Mouse (Mus musculus): ENCODE measurements around the gene Stk40. TPM values are rescaled to one million over a fixed set of nuclear protein-coding genes. Genes with fewer than 3 reads are reported as not detected.
A peak's percentile ranks its signal among the peaks of the same experiment; 100 is the strongest.

Stk40 gene
- polyA plus RNA-seq, 1 experiment from 2014 or later = 38.0 TPM

- Histone ChIP-seq H3K4me1 (ENCODE audit: insufficient read depth) (peaks cover 10% of the 10 kb centered on the region), H3K27me3 (ENCODE audit: insufficient read depth, low read length) (no peaks in the 10 kb centered on the region), H3K27ac (ENCODE audit: low read depth) (peak overlapping the region; percentile 93), H3K4me3 (ENCODE audit: low read depth, low read length) (peak overlapping the region; percentile 71), H3K9ac (peak overlapping the region; percentile 76), H3K9me3 (ENCODE audit: low read depth, low read length) (no peaks in the 10 kb centered on the region), H3K36me3 (ENCODE audit: insufficient read depth) (peaks cover 18% of the 10 kb centered on the region), H3K4me2 (peak overlapping the region; percentile 92)
- no peak for ATAC-seq (ENCODE audit: insufficient read depth)
- 8% methylated on average over 42 of the region's 42 CpGs for WGBS
- TF ChIP-seq CTCF (IDR thresholded peaks at IDR 0.05; ENCODE audit: low read depth) = no peak
- no peak for DNase-seq
Observed at GRCm38 (mm10) chr4:126149041-126149676, 45.4 kb downstream of the Stk40 start.

- TF ChIP-seq CTCF (IDR thresholded peaks at IDR 0.05; ENCODE audit: low read depth) = no peak
- Histone ChIP-seq H3K36me3 (ENCODE audit: insufficient read depth) (peaks cover 18% of the 10 kb centered on the region), H3K9ac (peak overlapping the region; percentile 76), H3K9me3 (ENCODE audit: low read depth, low read length) (no peaks in the 10 kb centered on the region), H3K4me1 (ENCODE audit: insufficient read depth) (peaks cover 10% of the 10 kb centered on the region), H3K27ac (ENCODE audit: low read depth) (peak overlapping the region; percentile 93), H3K27me3 (ENCODE audit: insufficient read depth, low read length) (no peaks in the 10 kb centered on the region), H3K4me2 (peak overlapping the region; percentile 92), H3K4me3 (ENCODE audit: low read depth, low read length) (peak overlapping the region; percentile 71)
- WGBS = 12% methylated on average over 10 of the region's 10 CpGs
- ATAC-seq (ENCODE audit: insufficient read depth) = peak; percentile 0
- DNase-seq = no peak
Observed at GRCm38 (mm10) chr4:126149798-126150197, 46.0 kb downstream of the Stk40 start.

- H3K4me1 ChIP-seq (ENCODE audit: insufficient read depth) = peaks cover 14% of the 10 kb centered on the region
- ATAC-seq (ENCODE audit: insufficient read depth) = peak; percentile 83
- H3K9ac ChIP-seq = peak overlapping the region; percentile 5; the same call in 1 of the 2 replicates
Observed at GRCm38 (mm10) chr4:126150297-126150948, 46.7 kb downstream of the Stk40 start.

GRCm38 (mm10) chr4:126150949-126151320 lies 47.2 kb downstream of the Stk40 start:
- WGBS = 41% methylated on average over 6 of the region's 6 CpGs
- no peaks in the 10 kb centered on the region for H3K27me3 ChIP-seq (ENCODE audit: insufficient read depth, low read length)

More at GRCm38 (mm10) chr4:126150297-126150948, 46.7 kb downstream of the Stk40 start:
- Histone ChIP-seq H3K27ac (ENCODE audit: low read depth) (peak overlapping the region; percentile 93), H3K27me3 (ENCODE audit: insufficient read depth, low read length) (no peaks in the 10 kb centered on the region), H3K36me3 (ENCODE audit: insufficient read depth) (peaks cover 18% of the 10 kb centered on the region), H3K4me3 (ENCODE audit: low read depth, low read length) (peak overlapping the region; percentile 71), H3K9me3 (ENCODE audit: low read depth, low read length) (no peaks in the 10 kb centered on the region), H3K4me2 (peak overlapping the region; percentile 92)
- 16% methylated on average over 16 of the region's 16 CpGs for WGBS
- no peak for TF ChIP-seq CTCF (IDR thresholded peaks at IDR 0.05; ENCODE audit: low read depth)
- DNase-seq = peak; percentile 94

GRCm38 (mm10) chr4:126151701-126152440 lies 48.1 kb downstream of the Stk40 start:
- Histone ChIP-seq H3K9me3 (ENCODE audit: low read depth, low read length) (no peaks in the 10 kb centered on the region), H3K27me3 (ENCODE audit: insufficient read depth, low read length) (no peaks in the 10 kb centered on the region), H3K4me1 (ENCODE audit: insufficient read depth) (peaks cover 21% of the 10 kb centered on the region), H3K27ac (ENCODE audit: low read depth) (no peak overlapping the region), H3K4me3 (ENCODE audit: low read depth, low read length) (no peak overlapping the region), H3K9ac (no peak overlapping the region), H3K36me3 (ENCODE audit: insufficient read depth) (peaks cover 18% of the 10 kb centered on the region), H3K4me2 (no peak overlapping the region)
- ATAC-seq (ENCODE audit: insufficient read depth) (no peak), DNase-seq (no peak)
- WGBS = 80% methylated on average over 16 of the region's 16 CpGs
- TF ChIP-seq CTCF (IDR thresholded peaks at IDR 0.05; ENCODE audit: low read depth) = no peak

More at GRCm38 (mm10) chr4:126150949-126151320, 47.2 kb downstream of the Stk40 start:
- H3K9ac ChIP-seq = peak overlapping the region; percentile 5; the same call in 1 of the 2 replicates
- H3K9me3 ChIP-seq (ENCODE audit: low read depth, low read length) = no peaks in the 10 kb centered on the region
- peak overlapping the region; percentile 93 for H3K27ac ChIP-seq (ENCODE audit: low read depth)
- H3K4me3 ChIP-seq (ENCODE audit: low read depth, low read length) = peak overlapping the region; percentile 71
- no peak for TF ChIP-seq CTCF (IDR thresholded peaks at IDR 0.05; ENCODE audit: low read depth)
- H3K36me3 ChIP-seq (ENCODE audit: insufficient read depth) = peaks cover 18% of the 10 kb centered on the region
- peak overlapping the region; percentile 92 for H3K4me2 ChIP-seq
- DNase-seq = no peak
- no peak for ATAC-seq (ENCODE audit: insufficient read depth)
- H3K4me1 ChIP-seq (ENCODE audit: insufficient read depth) = peaks cover 19% of the 10 kb centered on the region

GRCm38 (mm10) chr4:126152864-126153263 lies 49.1 kb downstream of the Stk40 start:
- Histone ChIP-seq H3K4me3 (ENCODE audit: low read depth, low read length) (no peak overlapping the region), H3K4me1 (ENCODE audit: insufficient read depth) (peaks cover 21% of the 10 kb centered on the region), H3K27me3 (ENCODE audit: insufficient read depth, low read length) (no peaks in the 10 kb centered on the region), H3K9me3 (ENCODE audit: low read depth, low read length) (no peaks in the 10 kb centered on the region), H3K36me3 (ENCODE audit: insufficient read depth) (peaks cover 18% of the 10 kb centered on the region), H3K4me2 (no peak overlapping the region), H3K9ac (no peak overlapping the region), H3K27ac (ENCODE audit: low read depth) (no peak overlapping the region)
- no peak for ATAC-seq (ENCODE audit: insufficient read depth)
- DNase-seq = no peak
- 48% methylated on average over 14 of the region's 14 CpGs for WGBS
- TF ChIP-seq CTCF (IDR thresholded peaks at IDR 0.05; ENCODE audit: low read depth) = no peak

- no peaks in the 10 kb centered on the region for H3K27me3 ChIP-seq (ENCODE audit: insufficient read depth, low read length)
- H3K27ac ChIP-seq (ENCODE audit: low read depth) = peak overlapping the region; percentile 81
- no peak overlapping the region for H3K4me3 ChIP-seq (ENCODE audit: low read depth, low read length)
- H3K9me3 ChIP-seq (ENCODE audit: low read depth, low read length) = no peaks in the 10 kb centered on the region
- H3K4me2 ChIP-seq = no peak overlapping the region
- DNase-seq = peak; percentile 67
- WGBS = 23% methylated on average over 4 of the region's 4 CpGs
- no peak overlapping the region for H3K9ac ChIP-seq
- no peak for ATAC-seq (ENCODE audit: insufficient read depth)
- peaks cover 17% of the 10 kb centered on the region for H3K4me1 ChIP-seq (ENCODE audit: insufficient read depth)
- TF ChIP-seq CTCF (IDR thresholded peaks at IDR 0.05; ENCODE audit: low read depth) = no peak
- H3K36me3 ChIP-seq (ENCODE audit: insufficient read depth) = peaks cover 11% of the 10 kb centered on the region; the same call in 1 of the 2 replicates
Observed at GRCm38 (mm10) chr4:126155183-126155582, 51.4 kb downstream of the Stk40 start.

Data from lung, embryonic 14.5 days (tissue).